Mouse (Mus musculus) kidney, embryonic 16.5 days (tissue): ENCODE measurements around the gene Acacb. TPM values are rescaled to one million over a fixed set of nuclear protein-coding genes. Genes with fewer than 3 reads are reported as not detected.

Source experiments
- ATAC-seq: fragments of 200-750 bp; cut with Nextera tagmentation; 2 replicates; pipeline ENCODE4 v1.8.0; 2017; ENCODE audit warnings: moderate TSS enrichment; ENCODE audit not compliant: low FRiP score, low TSS enrichment
- H3K27ac ChIP-seq: fragments of 300-500 bp; sonication (generic); 2 replicates; pipeline ENCODE4 v1.5.1; 2014; ENCODE audit warnings: low read length
- H3K27me3 ChIP-seq: fragments of 300-500 bp; sonication (generic); 2 replicates; pipeline ENCODE4 v1.6.1; 2014; ENCODE audit warnings: low read length, control low read depth, mixed read lengths; ENCODE audit not compliant: insufficient read depth
- H3K36me3 ChIP-seq: fragments of 300-500 bp; sonication (generic); 2 replicates; pipeline ENCODE4 v1.6.1; 2014; ENCODE audit warnings: low read length, control low read depth, mixed read lengths; ENCODE audit not compliant: insufficient read depth
- H3K4me1 ChIP-seq: fragments of 300-500 bp; sonication (generic); 2 replicates; pipeline ENCODE4 v1.6.1; 2014; ENCODE audit warnings: low read length, control low read depth, mixed read lengths; ENCODE audit not compliant: insufficient read depth
- H3K4me2 ChIP-seq: fragments of 300-500 bp; sonication (generic); replicated peaks from 2 replicates; pipeline ENCODE4 v1.6.1; 2014; ENCODE audit warnings: low read depth, low read length
- H3K4me3 ChIP-seq: fragments of 300-500 bp; sonication (generic); 2 replicates; pipeline ENCODE4 v1.5.1; 2014; ENCODE audit warnings: mild to moderate bottlenecking, low read length
- H3K9ac ChIP-seq: fragments of 300-500 bp; sonication (generic); replicated peaks from 2 replicates; pipeline ENCODE4 v1.6.1; 2014; ENCODE audit warnings: low read length
- H3K9me3 ChIP-seq: fragments of 300-500 bp; sonication (generic); 2 replicates; pipeline ENCODE4 v1.6.1; 2016; ENCODE audit warnings: low read length, control low read depth
- WGBS: fragments of 180-500 bp; shearing (Covaris S2); extraction: QIAGEN DNeasy Blood & Tissue Kit; methylation state at CpG from one replicate; pipeline ENCODE4 v1.1.7; 2014; 5-methylcytosine and 5-hydroxymethylcytosine counted together
- polyA plus RNA-seq: library from polyadenylated mRNA; unstranded; fragments of >200 nt; fragmentation: Nextera tagmentation; extraction: Ambion mirVana; gene quantifications from 2 replicates; pipeline ENCODE4 v1.2.1, GENCODE M21; 2015

Gene Acacb
- polyA plus RNA-seq, 1 experiment from 2014 or later, result 4.7 TPM

- peak overlapping the region; percentile 42 for H3K4me2 ChIP-seq
- H3K27me3 ChIP-seq, result no peaks in the 10 kb centered on the region
- H3K9me3 ChIP-seq, result peaks cover 3% of the 10 kb centered on the region; the same call in 1 of the 2 replicates
- H3K4me1 ChIP-seq, result peaks cover 16% of the 10 kb centered on the region
- ATAC-seq, result no peak
- H3K36me3 ChIP-seq, result no peaks in the 10 kb centered on the region
- 24% methylated on average over 12 of the region's 16 CpGs for WGBS
- H3K9ac ChIP-seq, result no peak overlapping the region; the same call in 1 of the 2 replicates
- peak overlapping the region; percentile 20; the same call in 1 of the 2 replicates for H3K4me3 ChIP-seq
- H3K27ac ChIP-seq, result no peak overlapping the region
Measured at GRCm38 (mm10) chr5:114173877-114174581, 27.7 kb downstream of the Acacb start.

- Histone ChIP-seq H3K27me3 (no peaks in the 10 kb centered on the region), H3K4me1 (peaks cover 16% of the 10 kb centered on the region), H3K27ac (no peak overlapping the region), H3K4me2 (peak overlapping the region; percentile 42), H3K9ac (no peak overlapping the region), H3K4me3 (peak overlapping the region; percentile 20), H3K36me3 (no peaks in the 10 kb centered on the region), H3K9me3 (peaks cover 3% of the 10 kb centered on the region; the same call in 1 of the 2 replicates)
- 11% methylated on average over 16 of the region's 16 CpGs for WGBS
- peak; percentile 10; the same call in 1 of the 2 replicates for ATAC-seq
Measured at GRCm38 (mm10) chr5:114174639-114175038, 28.3 kb downstream of the Acacb start.

GRCm38 (mm10) chr5:114175596-114176171 is 29.3 kb downstream of the Acacb start:
- Histone ChIP-seq H3K4me3 (peak overlapping the region; percentile 66), H3K4me1 (peaks cover 16% of the 10 kb centered on the region), H3K27me3 (no peaks in the 10 kb centered on the region), H3K27ac (peak overlapping the region; percentile 87), H3K9ac (peak overlapping the region; percentile 75), H3K4me2 (peak overlapping the region; percentile 88), H3K9me3 (peaks cover 3% of the 10 kb centered on the region; the same call in 1 of the 2 replicates), H3K36me3 (no peaks in the 10 kb centered on the region)
- peak; percentile 98 for ATAC-seq
- under 1% methylated on average over 24 of the region's 26 CpGs for WGBS

- WGBS, result 50% methylated on average over 8 of the region's 8 CpGs
- Histone ChIP-seq H3K27ac (peak overlapping the region; percentile 69), H3K27me3 (no peaks in the 10 kb centered on the region), H3K9me3 (peaks cover 3% of the 10 kb centered on the region; the same call in 1 of the 2 replicates), H3K36me3 (no peaks in the 10 kb centered on the region), H3K4me3 (peak overlapping the region; percentile 66), H3K4me2 (peak overlapping the region; percentile 88), H3K4me1 (peaks cover 16% of the 10 kb centered on the region), H3K9ac (peak overlapping the region; percentile 75)
- no peak for ATAC-seq
Measured at GRCm38 (mm10) chr5:114176548-114177400, 30.4 kb downstream of the Acacb start.

GRCm38 (mm10) chr5:114177966-114178719 is 31.8 kb downstream of the Acacb start:
- Histone ChIP-seq H3K9me3 (peaks cover 3% of the 10 kb centered on the region; the same call in 1 of the 2 replicates), H3K27me3 (no peaks in the 10 kb centered on the region), H3K4me1 (peaks cover 16% of the 10 kb centered on the region), H3K9ac (no peak overlapping the region), H3K4me2 (no peak overlapping the region), H3K27ac (no peak overlapping the region), H3K36me3 (no peaks in the 10 kb centered on the region), H3K4me3 (no peak overlapping the region)
- no peak for ATAC-seq
- WGBS, result 76% methylated on average over 4 of the region's 4 CpGs

GRCm38 (mm10) chr5:114179541-114179940 is 33.2 kb downstream of the Acacb start:
- no peak for ATAC-seq
- H3K27ac ChIP-seq, result no peak overlapping the region
- H3K4me2 ChIP-seq, result no peak overlapping the region
- H3K27me3 ChIP-seq, result no peaks in the 10 kb centered on the region
- peaks cover 3% of the 10 kb centered on the region; the same call in 1 of the 2 replicates for H3K9me3 ChIP-seq
- H3K36me3 ChIP-seq, result no peaks in the 10 kb centered on the region
- no peak overlapping the region for H3K9ac ChIP-seq
- 80% methylated on average over 11 of the region's 11 CpGs for WGBS
- peaks cover 12% of the 10 kb centered on the region for H3K4me1 ChIP-seq
- H3K4me3 ChIP-seq, result no peak overlapping the region

- Histone ChIP-seq H3K27ac (no peak overlapping the region), H3K4me3 (no peak overlapping the region), H3K36me3 (no peaks in the 10 kb centered on the region), H3K4me2 (no peak overlapping the region), H3K9ac (no peak overlapping the region), H3K9me3 (no peaks in the 10 kb centered on the region; the same call in 1 of the 2 replicates), H3K27me3 (no peaks in the 10 kb centered on the region), H3K4me1 (no peaks in the 10 kb centered on the region)
- 88% methylated on average over 2 of the region's 2 CpGs for WGBS
- ATAC-seq, result no peak
Measured at GRCm38 (mm10) chr5:114183493-114183892, 37.2 kb downstream of the Acacb start.

- H3K9ac ChIP-seq, result no peak overlapping the region
- H3K27me3 ChIP-seq, result no peaks in the 10 kb centered on the region
- peaks cover 3% of the 10 kb centered on the region; the same call in 1 of the 2 replicates for H3K4me1 ChIP-seq
- H3K4me2 ChIP-seq, result no peak overlapping the region
- H3K36me3 ChIP-seq, result no peaks in the 10 kb centered on the region
- no peak overlapping the region for H3K27ac ChIP-seq
- no peak for ATAC-seq
- 74% methylated on average over 2 of the region's 2 CpGs for WGBS
- H3K4me3 ChIP-seq, result no peak overlapping the region
- no peaks in the 10 kb centered on the region; the same call in 1 of the 2 replicates for H3K9me3 ChIP-seq
Measured at GRCm38 (mm10) chr5:114187108-114187507, 40.8 kb downstream of the Acacb start.

- Histone ChIP-seq H3K36me3 (no peaks in the 10 kb centered on the region), H3K4me3 (no peak overlapping the region), H3K4me2 (no peak overlapping the region), H3K27me3 (no peaks in the 10 kb centered on the region), H3K27ac (no peak overlapping the region), H3K9me3 (no peaks in the 10 kb centered on the region; the same call in 1 of the 2 replicates), H3K9ac (no peak overlapping the region), H3K4me1 (peaks cover 3% of the 10 kb centered on the region; the same call in 1 of the 2 replicates)
- WGBS, result 75% methylated on average over 12 of the region's 12 CpGs
- ATAC-seq, result no peak
Measured at GRCm38 (mm10) chr5:114188900-114189464, 42.6 kb downstream of the Acacb start.
